Mouse (Mus musculus): ENCODE results near the gene Gramd4.

GRCm38 (mm10) chr15:86057413-86057812 lies at the start of gene Gramd4:
- TF ChIP-seq EP300 (IDR thresholded peaks at IDR 0.05; ENCODE audit: insufficient read depth, low read depth, low read length) (no peak), CTCF (IDR thresholded peaks at IDR 0.05) (no peak)
